In the genomic region with DNA sequence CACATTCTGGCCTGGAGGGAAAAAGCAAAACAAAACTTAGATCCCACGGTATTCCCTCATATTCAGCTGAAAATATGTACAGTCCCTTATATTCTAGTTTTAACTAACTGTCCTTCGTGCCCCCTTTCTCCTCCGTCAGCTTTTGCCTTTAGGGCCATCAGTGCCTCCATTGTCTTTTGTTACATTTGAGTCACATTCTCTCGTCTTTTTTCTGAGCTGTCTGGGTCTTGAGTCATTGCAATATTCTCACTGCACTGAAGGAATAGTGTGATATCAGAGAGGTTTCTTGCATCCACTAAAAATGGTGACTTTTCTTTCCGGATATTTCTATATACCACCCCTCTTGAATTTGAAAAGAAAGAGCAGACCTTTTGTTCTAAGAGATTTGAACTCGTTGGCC, we compare ENCODE assay signal across 9 mouse cellular contexts. TPM values are rescaled to one million over a fixed set of nuclear protein-coding genes. Genes with fewer than 3 reads are reported as not detected.
DNase-seq lines count a peak whose midpoint lies in the region; ATAC-seq lines count a peak whose summit lies in the region.
"Had no signal": no experiment of that assay in that cellular context is flagged by ENCODE, and none has a peak within 500 bp of the region (broad histone marks: within the 10 kb centered on the region; RNA-seq: fewer than 3 reads in every experiment).

No protein-coding gene starts in this region.

- 44% methylated on average over 6 of the region's 6 CpGs for WGBS in lung, embryonic 15.5 days
- WGBS in embryonic facial prominence, embryonic 15.5 days = 35% methylated on average over 6 of the region's 6 CpGs
- WGBS in intestine, embryonic 15.5 days = 56% methylated on average over 6 of the region's 6 CpGs
- 53% methylated on average over 6 of the region's 6 CpGs for WGBS in stomach, embryonic 15.5 days

- peak overlapping the region; percentile 87 for H3K4me3 ChIP-seq in lung, embryonic 15.5 days
- H3K4me3 ChIP-seq in embryonic facial prominence, embryonic 15.5 days (replicated peaks) = peak overlapping the region; percentile 86; the same call in 1 of the 2 replicates
- H3K4me3 ChIP-seq in intestine, embryonic 15.5 days (replicated peaks) = no peak overlapping the region
- no peak overlapping the region for H3K4me3 ChIP-seq in stomach, embryonic 15.5 days (replicated peaks)

- no peak for ATAC-seq in lung, embryonic 15.5 days (ENCODE audit: borderline replicate concordance, extremely low read depth, low FRiP score, low TSS enrichment)
- ATAC-seq in embryonic facial prominence, embryonic 15.5 days (ENCODE audit: insufficient number of reproducible peaks, low FRiP score, low TSS enrichment, low read depth) = no peak
- ATAC-seq in intestine, embryonic 15.5 days = no peak
- ATAC-seq in stomach, embryonic 15.5 days (ENCODE audit: insufficient read depth, low FRiP score, low read depth) = no peak

- DNase-seq in lung, postnatal 10 days = no peak
- no peak for DNase-seq in cerebellum, postnatal 4 days (ENCODE audit: low spot score in 2 of 2)
- no peak for DNase-seq in urinary bladder, postnatal 25 days (ENCODE audit: low spot score)
- DNase-seq in urinary bladder, postnatal 10 days (ENCODE audit: low spot score) = no peak
- DNase-seq: thymus, adult 2 months had no signal

- peak overlapping the region; percentile 88; the same call in 1 of the 2 replicates for H3K27ac ChIP-seq in lung, embryonic 15.5 days
- peak overlapping the region; percentile 97 for H3K27ac ChIP-seq in embryonic facial prominence, embryonic 15.5 days (replicated peaks)
- H3K27ac ChIP-seq in intestine, embryonic 15.5 days = no peak overlapping the region
- H3K27ac ChIP-seq in stomach, embryonic 15.5 days = peak overlapping the region; percentile 32; the same call in 1 of the 2 replicates

- peaks cover 42% of the 10 kb centered on the region for H3K4me1 ChIP-seq in lung, embryonic 15.5 days
- peaks cover 35% of the 10 kb centered on the region for H3K4me1 ChIP-seq in embryonic facial prominence, embryonic 15.5 days
- H3K4me1 ChIP-seq in intestine, embryonic 15.5 days (replicated peaks) = peaks cover 18% of the 10 kb centered on the region; the same call in 1 of the 2 replicates
- H3K4me1 ChIP-seq in stomach, embryonic 15.5 days = peaks cover 13% of the 10 kb centered on the region

- peaks cover 23% of the 10 kb centered on the region for H3K27me3 ChIP-seq in lung, embryonic 15.5 days
- no peaks in the 10 kb centered on the region for H3K27me3 ChIP-seq in embryonic facial prominence, embryonic 15.5 days
- no peaks in the 10 kb centered on the region for H3K27me3 ChIP-seq in intestine, embryonic 15.5 days (replicated peaks)
- H3K27me3 ChIP-seq in stomach, embryonic 15.5 days (replicated peaks) = no peaks in the 10 kb centered on the region

- no peak overlapping the region for H3K9ac ChIP-seq in lung, embryonic 15.5 days
- H3K9ac ChIP-seq in embryonic facial prominence, embryonic 15.5 days = no peak overlapping the region
- H3K9ac ChIP-seq in intestine, embryonic 15.5 days = no peak overlapping the region
- H3K9ac ChIP-seq in stomach, embryonic 15.5 days = no peak overlapping the region

- H3K4me2 ChIP-seq in lung, embryonic 15.5 days = peak overlapping the region; percentile 55
- H3K4me2 ChIP-seq in embryonic facial prominence, embryonic 15.5 days (replicated peaks) = peak overlapping the region; percentile 60
- 0 out of 2 replicates have a peak overlapping the region, but pooled peaks have one; percentile 64 for H3K4me2 ChIP-seq in intestine, embryonic 15.5 days (replicated peaks)
- peak overlapping the region; percentile 64; the same call in 1 of the 2 replicates for H3K4me2 ChIP-seq in stomach, embryonic 15.5 days

- no peaks in the 10 kb centered on the region for H3K36me3 ChIP-seq in lung, embryonic 15.5 days
- H3K36me3 ChIP-seq in embryonic facial prominence, embryonic 15.5 days = no peaks in the 10 kb centered on the region
- no peaks in the 10 kb centered on the region for H3K36me3 ChIP-seq in intestine, embryonic 15.5 days
- H3K36me3 ChIP-seq in stomach, embryonic 15.5 days = no peaks in the 10 kb centered on the region

- H3K9me3 ChIP-seq in lung, embryonic 15.5 days = no peaks in the 10 kb centered on the region
- no peaks in the 10 kb centered on the region for H3K9me3 ChIP-seq in embryonic facial prominence, embryonic 15.5 days (replicated peaks)
- H3K9me3 ChIP-seq in intestine, embryonic 15.5 days = no peaks in the 10 kb centered on the region
- no peaks in the 10 kb centered on the region for H3K9me3 ChIP-seq in stomach, embryonic 15.5 days

RNA-seq across cellular contexts. Expression of gene Bmpr1a, which starts 0.6 kb away (rescaled TPM):
- 39.1 and 39.2 TPM in 2 replicates for polyA plus RNA-seq in lung, embryonic 15.5 days (2015; fragmentation: Nextera tagmentation; extraction: Ambion mirVana)
- 51.0 and 54.2 TPM in 2 replicates for polyA plus RNA-seq in embryonic facial prominence, embryonic 15.5 days (2015; fragmentation: Nextera tagmentation; extraction: Ambion mirVana)
- polyA plus RNA-seq in intestine, embryonic 15.5 days (2015; fragmentation: Nextera tagmentation; extraction: Ambion mirVana) = 34.8 and 41.3 TPM in 2 replicates
- 47.1 and 49.9 TPM in 2 replicates for polyA plus RNA-seq in stomach, embryonic 15.5 days (2015; fragmentation: Nextera tagmentation; extraction: Ambion mirVana)

RNA-seq across cellular contexts. Expression of gene 9230112D13Rik, which starts 18.8 kb away (rescaled TPM):
- polyA plus RNA-seq in lung, embryonic 15.5 days (2015; fragmentation: Nextera tagmentation; extraction: Ambion mirVana) = not detected in 2 replicates
- not detected in 2 replicates for polyA plus RNA-seq in embryonic facial prominence, embryonic 15.5 days (2015; fragmentation: Nextera tagmentation; extraction: Ambion mirVana)
- polyA plus RNA-seq in intestine, embryonic 15.5 days (2015; fragmentation: Nextera tagmentation; extraction: Ambion mirVana) = not detected in 2 replicates
- polyA plus RNA-seq in stomach, embryonic 15.5 days (2015; fragmentation: Nextera tagmentation; extraction: Ambion mirVana) = not detected in 2 replicates
- polyA plus RNA-seq: thymus, adult 2 months had no signal

Comparison
In these comparisons a context has a peak if more than half of its experiments do, and no peak if none do; other contexts are left out.
1. H3K4me3 ChIP-seq: peak in lung, embryonic 15.5 days (single experiment) and embryonic facial prominence, embryonic 15.5 days (single experiment); none in intestine, embryonic 15.5 days (single experiment) and stomach, embryonic 15.5 days (single experiment).
2. Peak in every context shown above with its lines, with median percentiles within 50 percentile points of each other: H3K4me2 ChIP-seq.